Mouse (Mus musculus): Measurements from ENCODE around the gene Arhgef17. TPM values are rescaled to one million over a fixed set of nuclear protein-coding genes. Genes with fewer than 3 reads are reported as not detected.
"Not testable (repeated sequence)": the region's sequence is repeated elsewhere in the genome, so short reads cannot be mapped to it uniquely, and the experiment has no call there.

Arhgef17 gene
- polyA plus RNA-seq, 1 experiment from 2014 or later: 6.4 TPM

DNA sequence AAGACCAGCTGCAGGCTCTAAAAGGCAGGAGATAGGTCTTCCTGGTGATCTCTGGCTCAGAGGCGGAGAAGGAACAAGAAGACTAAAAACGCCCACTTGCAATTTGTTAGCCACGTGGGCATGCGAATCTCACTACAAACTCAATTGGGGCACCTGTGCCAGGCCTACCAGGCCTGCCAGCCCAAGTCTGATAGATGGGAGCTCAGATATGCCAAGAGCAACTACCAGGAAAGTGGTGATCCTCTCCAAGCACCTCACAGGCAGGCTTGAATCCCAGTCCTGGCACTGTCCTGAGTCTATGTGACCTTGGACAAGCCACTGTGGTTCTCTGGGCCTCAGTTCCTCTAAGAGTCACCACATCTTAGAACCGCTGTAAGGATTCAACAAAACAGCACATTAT lies 70.7 kb downstream of the Arhgef17 start:
- no peak overlapping the region for H3K4me3 ChIP-seq
- no peak for DNase-seq (ENCODE audit: low spot score)
- no peaks in the 10 kb centered on the region for H3K36me3 ChIP-seq
- no peaks in the 10 kb centered on the region for H3K27me3 ChIP-seq (ENCODE audit: low read depth, poor library complexity, severe bottlenecking)
- H3K4me1 ChIP-seq: peaks cover 31% of the 10 kb centered on the region
- 90% methylated on average over 5 of the region's 5 CpGs for WGBS
- H3K9me3 ChIP-seq (replicated peaks): no peaks in the 10 kb centered on the region
- no peak overlapping the region for H3K27ac ChIP-seq (replicated peaks)

DNA sequence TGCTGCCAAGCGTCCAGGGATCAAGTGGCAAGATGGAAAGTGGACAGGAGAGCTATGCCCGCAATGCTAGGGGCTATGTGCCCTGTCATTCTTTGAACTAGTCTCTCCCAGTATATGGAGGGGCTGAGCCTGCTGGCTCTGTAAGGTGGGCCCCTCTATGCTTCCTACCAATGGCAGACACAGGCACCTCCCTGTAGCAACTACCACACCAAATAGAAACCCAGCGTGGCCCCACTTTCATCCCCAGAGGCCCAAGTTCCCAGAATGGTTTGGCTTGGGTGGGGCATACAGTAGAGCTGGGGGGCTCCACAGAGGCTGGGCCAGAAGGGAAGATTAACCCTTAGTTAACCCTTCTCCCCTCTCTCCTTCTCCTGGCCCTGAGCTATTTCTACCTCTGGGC lies 71.5 kb downstream of the Arhgef17 start:
- Histone ChIP-seq H3K9me3 (replicated peaks) (no peaks in the 10 kb centered on the region), H3K36me3 (no peaks in the 10 kb centered on the region), H3K27me3 (ENCODE audit: low read depth, poor library complexity, severe bottlenecking) (no peaks in the 10 kb centered on the region), H3K27ac (replicated peaks) (no peak overlapping the region), H3K4me3 (no peak overlapping the region), H3K4me1 (peaks cover 38% of the 10 kb centered on the region)
- 82% methylated on average over 3 of the region's 3 CpGs for WGBS
- no peak for DNase-seq (ENCODE audit: low spot score)

DNA sequence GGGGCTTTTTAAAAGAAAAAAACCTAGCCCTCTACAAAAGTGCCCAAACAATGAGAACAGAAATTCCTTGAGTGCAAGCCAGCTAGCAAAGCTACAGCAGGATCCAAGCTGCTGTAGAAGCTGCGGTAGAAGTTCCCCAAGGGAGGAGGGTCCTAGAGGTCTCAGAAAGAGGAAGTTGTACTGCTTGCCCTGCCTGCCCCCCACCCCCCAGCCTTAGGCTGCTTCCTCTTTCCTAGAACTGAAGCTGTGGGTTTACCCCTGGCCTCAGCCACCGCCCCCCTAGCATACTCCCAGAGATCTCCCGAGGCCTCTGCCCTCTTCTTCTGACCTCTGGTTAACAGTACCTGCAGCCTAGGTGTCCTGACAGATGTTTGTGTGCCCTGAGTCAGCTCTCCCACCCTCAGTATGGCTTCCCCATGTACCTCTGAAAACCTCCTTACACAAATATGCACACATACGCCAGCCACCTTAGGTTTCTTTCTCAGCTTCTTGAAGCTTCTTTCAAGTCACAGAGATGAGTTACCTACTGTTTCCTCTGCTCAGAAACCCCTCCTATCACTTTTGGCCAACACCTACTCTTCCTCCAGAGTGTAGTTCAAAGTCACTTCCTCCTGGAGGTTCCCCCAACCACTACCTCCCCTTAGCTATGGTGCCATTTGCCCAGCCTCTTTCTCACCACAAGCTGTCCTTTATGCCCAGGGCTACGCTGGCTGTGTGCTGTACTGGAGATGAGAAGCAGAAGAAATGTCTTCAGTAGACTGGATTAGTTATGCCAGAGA lies 75.9 kb downstream of the Arhgef17 start:
- H3K4me1 ChIP-seq: peaks cover 34% of the 10 kb centered on the region

GRCm38 (mm10) chr7:100855300-100855699 lies 76.6 kb downstream of the Arhgef17 start:
- WGBS: 50% methylated on average over 4 of the region's 4 CpGs
- no peak overlapping the region for H3K27ac ChIP-seq (replicated peaks)
- no peaks in the 10 kb centered on the region for H3K27me3 ChIP-seq (ENCODE audit: low read depth, poor library complexity, severe bottlenecking)
- DNase-seq (ENCODE audit: low spot score): no peak
- H3K9me3 ChIP-seq (replicated peaks): no peaks in the 10 kb centered on the region
- no peak overlapping the region for H3K4me3 ChIP-seq
- H3K4me1 ChIP-seq: peaks cover 27% of the 10 kb centered on the region
- no peaks in the 10 kb centered on the region for H3K36me3 ChIP-seq

More for the DNA sequence above, 75.9 kb downstream of the Arhgef17 start:
- H3K4me3 ChIP-seq: no peak overlapping the region
- H3K9me3 ChIP-seq (replicated peaks): no peaks in the 10 kb centered on the region
- no peaks in the 10 kb centered on the region for H3K27me3 ChIP-seq (ENCODE audit: low read depth, poor library complexity, severe bottlenecking)
- no peak for DNase-seq (ENCODE audit: low spot score)
- H3K36me3 ChIP-seq: no peaks in the 10 kb centered on the region
- H3K27ac ChIP-seq (replicated peaks): no peak overlapping the region; the same call in 1 of the 2 replicates
- WGBS: 71% methylated on average over 5 of the region's 5 CpGs

DNA sequence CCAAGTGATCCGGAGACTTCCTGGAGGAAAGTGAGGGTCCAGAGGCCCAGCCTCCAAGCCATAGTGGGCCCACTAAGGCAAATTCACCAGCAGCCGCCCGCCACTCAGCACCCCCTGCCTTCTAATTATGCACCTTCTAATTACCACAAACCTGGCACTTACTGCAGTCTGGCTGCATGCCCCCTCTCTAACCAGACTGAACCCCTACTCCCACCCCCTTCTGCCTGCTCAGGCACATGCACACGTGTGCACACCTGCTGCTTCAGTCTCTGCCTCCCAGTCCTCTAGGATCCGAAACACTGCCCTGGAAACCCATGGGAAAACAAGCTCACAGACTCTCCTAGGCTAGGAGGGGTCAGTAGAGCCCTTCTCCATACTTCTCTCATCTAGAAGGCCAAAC lies 77.0 kb downstream of the Arhgef17 start:
- DNase-seq (ENCODE audit: low spot score): no peak
- H3K27me3 ChIP-seq (ENCODE audit: low read depth, poor library complexity, severe bottlenecking): no peaks in the 10 kb centered on the region
- no peak overlapping the region; the same call in 1 of the 2 replicates for H3K27ac ChIP-seq (replicated peaks)
- no peak overlapping the region for H3K4me3 ChIP-seq
- WGBS: 83% methylated on average over 5 of the region's 5 CpGs
- 0 out of 2 replicates have a peak, but pooled peaks cover 1% of the 10 kb centered on the region for H3K36me3 ChIP-seq
- no peaks in the 10 kb centered on the region for H3K9me3 ChIP-seq (replicated peaks)
- peaks cover 25% of the 10 kb centered on the region for H3K4me1 ChIP-seq

GRCm38 (mm10) chr7:100854137-100854814 lies 77.6 kb downstream of the Arhgef17 start:
- Histone ChIP-seq H3K4me3 (no peak overlapping the region), H3K27ac (replicated peaks) (no peak overlapping the region; the same call in 1 of the 2 replicates), H3K4me1 (peaks cover 23% of the 10 kb centered on the region; the same call in 1 of the 2 replicates), H3K36me3 (peaks cover 6% of the 10 kb centered on the region; the same call in 1 of the 2 replicates), H3K9me3 (replicated peaks) (no peaks in the 10 kb centered on the region), H3K27me3 (ENCODE audit: low read depth, poor library complexity, severe bottlenecking) (no peaks in the 10 kb centered on the region)
- no peak for DNase-seq (ENCODE audit: low spot score)
- 56% methylated on average over 6 of the region's 6 CpGs for WGBS

GRCm38 (mm10) chr7:100853396-100853795 lies 78.5 kb downstream of the Arhgef17 start:
- H3K27ac ChIP-seq (replicated peaks): no peak overlapping the region; the same call in 1 of the 2 replicates
- H3K4me3 ChIP-seq: no peak overlapping the region
- H3K9me3 ChIP-seq (replicated peaks): no peaks in the 10 kb centered on the region
- H3K36me3 ChIP-seq: peaks cover 6% of the 10 kb centered on the region; the same call in 1 of the 2 replicates
- DNase-seq (ENCODE audit: low spot score): no peak
- H3K27me3 ChIP-seq (ENCODE audit: low read depth, poor library complexity, severe bottlenecking): no peaks in the 10 kb centered on the region
- WGBS: 84% methylated on average over 3 of the region's 3 CpGs
- peaks cover 23% of the 10 kb centered on the region; the same call in 1 of the 2 replicates for H3K4me1 ChIP-seq

- DNase-seq (ENCODE audit: low spot score): no peak
- Histone ChIP-seq H3K9me3 (replicated peaks) (no peaks in the 10 kb centered on the region), H3K4me3 (no peak overlapping the region), H3K27me3 (ENCODE audit: low read depth, poor library complexity, severe bottlenecking) (no peaks in the 10 kb centered on the region), H3K36me3 (peaks cover 12% of the 10 kb centered on the region; the same call in 1 of the 2 replicates), H3K27ac (replicated peaks) (no peak overlapping the region; the same call in 1 of the 2 replicates), H3K4me1 (peaks cover 26% of the 10 kb centered on the region; the same call in 1 of the 2 replicates)
- WGBS: 81% methylated on average over 9 of the region's 9 CpGs
These were observed 80.2 kb downstream of the Arhgef17 start for GRCm38 (mm10) chr7:100851481-100852356.

- H3K4me1 ChIP-seq: peaks cover 10% of the 10 kb centered on the region; the same call in 1 of the 2 replicates
- H3K36me3 ChIP-seq: peaks cover 12% of the 10 kb centered on the region; the same call in 1 of the 2 replicates
- no peak for DNase-seq (ENCODE audit: low spot score)
- 91% methylated on average over 2 of the region's 2 CpGs for WGBS
- no peaks in the 10 kb centered on the region for H3K27me3 ChIP-seq (ENCODE audit: low read depth, poor library complexity, severe bottlenecking)
- H3K27ac ChIP-seq (replicated peaks): no peak overlapping the region
- no peaks in the 10 kb centered on the region for H3K9me3 ChIP-seq (replicated peaks)
- H3K4me3 ChIP-seq: no peak overlapping the region
These were observed 82.4 kb downstream of the Arhgef17 start for GRCm38 (mm10) chr7:100849508-100849907.

DNA sequence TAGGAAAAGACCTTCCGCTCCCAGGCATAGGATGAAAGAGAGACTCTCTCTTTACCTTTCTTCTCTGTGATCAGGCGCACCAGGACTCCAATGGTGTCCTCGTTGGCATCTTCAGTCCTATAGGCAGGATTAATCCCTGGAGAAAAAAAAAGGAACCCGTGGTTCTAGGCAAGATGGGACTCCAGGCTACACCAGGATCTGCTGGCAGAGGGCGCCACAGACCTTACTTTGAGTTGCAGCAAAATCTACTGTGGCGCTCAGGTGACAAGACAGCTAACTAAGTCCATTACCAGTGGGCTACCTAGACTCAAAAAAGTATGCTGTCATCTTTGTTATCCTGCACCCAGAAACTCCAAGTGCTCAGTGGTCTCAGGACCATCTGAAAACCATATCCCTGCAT lies 83.2 kb downstream of the Arhgef17 start:
- H3K4me3 ChIP-seq: no peak overlapping the region
- peaks cover 3% of the 10 kb centered on the region; the same call in 1 of the 2 replicates for H3K4me1 ChIP-seq
- H3K27me3 ChIP-seq (ENCODE audit: low read depth, poor library complexity, severe bottlenecking): no peaks in the 10 kb centered on the region
- no peaks in the 10 kb centered on the region for H3K9me3 ChIP-seq (replicated peaks)
- peak; percentile 51 for DNase-seq (ENCODE audit: low spot score)
- H3K27ac ChIP-seq (replicated peaks): no peak overlapping the region
- H3K36me3 ChIP-seq: peaks cover 12% of the 10 kb centered on the region; the same call in 1 of the 2 replicates
- 27% methylated on average over 6 of the region's 6 CpGs for WGBS

GRCm38 (mm10) chr7:100847131-100847530 lies 84.8 kb downstream of the Arhgef17 start:
- Histone ChIP-seq H3K27me3 (ENCODE audit: low read depth, poor library complexity, severe bottlenecking) (no peaks in the 10 kb centered on the region), H3K4me3 (no peak overlapping the region), H3K36me3 (peaks cover 20% of the 10 kb centered on the region), H3K9me3 (replicated peaks) (no peaks in the 10 kb centered on the region), H3K27ac (replicated peaks) (0 out of 2 replicates have a peak overlapping the region, but pooled peaks have one; percentile 33), H3K4me1 (0 out of 2 replicates have a peak, but pooled peaks cover 3% of the 10 kb centered on the region)
- DNase-seq (ENCODE audit: low spot score): no peak
- WGBS: 86% methylated on average over 6 of the region's 6 CpGs

DNA sequence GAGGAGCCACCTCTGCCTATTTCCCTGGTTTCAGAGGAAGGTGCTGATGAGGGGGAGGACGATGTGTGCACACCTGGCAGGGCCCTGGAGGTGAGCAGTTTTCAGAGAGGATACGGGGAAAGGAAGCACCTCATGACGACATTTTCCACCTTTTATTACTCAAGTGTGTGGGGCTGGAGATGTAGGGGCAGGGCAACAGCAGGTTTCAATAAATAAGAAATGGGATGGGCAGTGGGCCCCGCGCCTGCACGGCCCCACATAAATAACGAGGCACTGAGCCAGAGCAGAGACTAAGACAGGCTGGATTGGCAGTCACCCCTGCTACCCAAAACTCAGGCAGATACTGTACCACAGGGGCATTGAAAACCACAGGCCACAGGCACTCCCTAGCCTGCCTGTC lies 85.9 kb downstream of the Arhgef17 start:
- not testable (repeated sequence) for H3K4me1 ChIP-seq; DNase-seq (ENCODE audit: low spot score); H3K27ac ChIP-seq (replicated peaks); H3K4me3 ChIP-seq; H3K27me3 ChIP-seq (ENCODE audit: low read depth, poor library complexity, severe bottlenecking); H3K9me3 ChIP-seq (replicated peaks)
- WGBS: 84% methylated on average over 7 of the region's 7 CpGs
- peaks cover 27% of the 10 kb centered on the region for H3K36me3 ChIP-seq
